29 mouse cellular contexts compared by ENCODE assay signal in genomic region chr17:11768971-11769370, GRCm38 (mm10).
A peak's percentile ranks its signal among the peaks of the same experiment; 100 is the strongest.
DNase-seq lines count a peak whose midpoint lies in the region; ATAC-seq and TF ChIP-seq lines count a peak whose summit lies in the region.
"Had no signal": no experiment of that assay in that cellular context is flagged by ENCODE, and none has a peak within 500 bp of the region (broad histone marks: within the 10 kb centered on the region; RNA-seq: fewer than 3 reads in every experiment).

No protein-coding gene starts in this region.

- H3K4me2 ChIP-seq in hindbrain, embryonic 14.5 days (replicated peaks) = no peak overlapping the region
- H3K4me2 ChIP-seq in hindbrain, postnatal 0 days (ENCODE audit: low read depth, low read length) = no peak overlapping the region
- H3K4me2 ChIP-seq: forebrain, embryonic 15.5 days; heart, embryonic 12.5 days; hindbrain, embryonic 13.5 days; kidney, embryonic 15.5 days; liver, embryonic 13.5 days had no signal

- no peak for ATAC-seq in hindbrain, embryonic 14.5 days (ENCODE audit: low FRiP score)
- ATAC-seq in hindbrain, postnatal 0 days = no peak
- ATAC-seq: forebrain, embryonic 15.5 days; inflammation-experienced regulatory T-cells, adult 6 months; lung, postnatal 0 days; Patski had no signal

- H3K4me1 ChIP-seq in hindbrain, embryonic 14.5 days (replicated peaks; ENCODE audit: control insufficient read depth, insufficient read depth, low read length) = no peaks in the 10 kb centered on the region
- H3K4me1 ChIP-seq in hindbrain, postnatal 0 days (ENCODE audit: insufficient read depth, low read length) = 0 out of 2 replicates have a peak, but pooled peaks cover 2% of the 10 kb centered on the region
- H3K4me1 ChIP-seq in cerebellum, adult 2 months (ENCODE audit: control insufficient read depth, insufficient read depth, low read length) = peaks cover 13% of the 10 kb centered on the region
- H3K4me1 ChIP-seq: heart, embryonic 12.5 days; liver, embryonic 13.5 days had no signal

- TF ChIP-seq CTCF in hindbrain, postnatal 0 days (IDR thresholded peaks at IDR 0.05; ENCODE audit: low read depth) = no peak
- TF ChIP-seq CTCF in brain, embryonic 14.5 days (IDR thresholded peaks at IDR 0.05; ENCODE audit: borderline replicate concordance, extremely low read depth, insufficient read depth, insufficient read length) = no peak
- TF ChIP-seq CTCF in cerebellum, adult 2 months (IDR thresholded peaks at IDR 0.05; ENCODE audit: borderline replicate concordance, insufficient read depth, low read depth, low read length) = no peak

- TF ChIP-seq POLR2A in brain, embryonic 14.5 days (IDR thresholded peaks at IDR 0.05; ENCODE audit: borderline replicate concordance, extremely low read depth, insufficient read depth, insufficient read length, poor library complexity, severe bottlenecking) = no peak
- TF ChIP-seq POLR2A in cerebellum, adult 2 months (IDR thresholded peaks at IDR 0.05; ENCODE audit: borderline replicate concordance, insufficient read depth, low read length) = no peak

- no peak overlapping the region for H3K9ac ChIP-seq in hindbrain, embryonic 14.5 days
- H3K9ac ChIP-seq in hindbrain, postnatal 0 days (replicated peaks; ENCODE audit: low read length) = no peak overlapping the region
- H3K9ac ChIP-seq: forebrain, embryonic 15.5 days; heart, embryonic 12.5 days; hindbrain, embryonic 13.5 days; kidney, embryonic 15.5 days; liver, embryonic 13.5 days had no signal

- no peaks in the 10 kb centered on the region for H3K27me3 ChIP-seq in hindbrain, embryonic 14.5 days (ENCODE audit: control insufficient read depth, insufficient read depth, low read length)
- no peaks in the 10 kb centered on the region for H3K27me3 ChIP-seq in hindbrain, postnatal 0 days (ENCODE audit: insufficient read depth, low read length)
- no peaks in the 10 kb centered on the region for H3K27me3 ChIP-seq in cerebellum, adult 2 months (ENCODE audit: control insufficient read depth, insufficient read depth, low read length)
- H3K27me3 ChIP-seq: forebrain, embryonic 15.5 days; hindbrain, embryonic 13.5 days; kidney, embryonic 15.5 days; liver, embryonic 13.5 days; Patski had no signal

- DNase-seq in hindbrain, embryonic 14.5 days (ENCODE audit: low spot score) = peak; percentile 36
- DNase-seq in hindbrain, postnatal 0 days (ENCODE audit: low spot score) = no peak
- peak; percentile 56 for DNase-seq in brain, embryonic 14.5 days (ENCODE audit: low read depth)
- DNase-seq in cerebellum, adult 2 months = peak; percentile 51 to 69
- peak; percentile 46 to 52 for DNase-seq in cerebellum, postnatal 14 days
- no peak for DNase-seq in embryo, embryonic 11 days
- no peak for DNase-seq in lung, postnatal 36 days
- DNase-seq in layer of hippocampus, adult 11-12 months (ENCODE audit: low spot score) = no peak
- DNase-seq: adrenal gland, postnatal 10 days; gastrocnemius, adult 2 months; heart, adult 2 months; heart, postnatal 4 days; kidney, adult 11 months; kidney, postnatal 25 days; left cerebral cortex, postnatal 4 days; liver, embryonic 13.5 days; lung, adult 18-20 months; right cerebral cortex, postnatal 25 days; thymus, adult 18-20 months; thymus, postnatal 25 days had no signal

- no peak overlapping the region for H3K27ac ChIP-seq in hindbrain, embryonic 14.5 days
- no peak overlapping the region for H3K27ac ChIP-seq in hindbrain, postnatal 0 days
- no peak overlapping the region for H3K27ac ChIP-seq in cerebellum, adult 2 months (ENCODE audit: insufficient read depth, low read length)
- H3K27ac ChIP-seq: forebrain, embryonic 15.5 days; gastrocnemius, adult 2 months; heart, adult 2 months; hindbrain, embryonic 13.5 days; kidney, embryonic 15.5 days; layer of hippocampus, adult 2 months; liver, embryonic 13.5 days; macrophage had no signal

- 77% methylated on average over 1 of the region's 1 CpGs for WGBS in hindbrain, embryonic 14.5 days
- WGBS in hindbrain, postnatal 0 days = 81% methylated on average over 1 of the region's 1 CpGs
- WGBS in cerebellum, adult 2 months = 97% methylated on average over 1 of the region's 1 CpGs

- no peaks in the 10 kb centered on the region for H3K9me3 ChIP-seq in hindbrain, embryonic 14.5 days (ENCODE audit: control insufficient read depth, low read length)
- H3K9me3 ChIP-seq in hindbrain, postnatal 0 days (ENCODE audit: low read length) = no peaks in the 10 kb centered on the region
- H3K9me3 ChIP-seq: forebrain, embryonic 15.5 days; heart, embryonic 12.5 days; hindbrain, embryonic 13.5 days; kidney, embryonic 15.5 days; liver, embryonic 13.5 days had no signal

- H3K36me3 ChIP-seq in hindbrain, embryonic 14.5 days (replicated peaks; ENCODE audit: control insufficient read depth, insufficient read depth) = no peaks in the 10 kb centered on the region
- H3K36me3 ChIP-seq in hindbrain, postnatal 0 days (ENCODE audit: insufficient read depth, low read length) = no peaks in the 10 kb centered on the region
- H3K36me3 ChIP-seq: forebrain, embryonic 15.5 days; heart, embryonic 12.5 days; hindbrain, embryonic 13.5 days; kidney, embryonic 15.5 days; liver, embryonic 13.5 days had no signal

- no peak overlapping the region for H3K4me3 ChIP-seq in hindbrain, embryonic 14.5 days (replicated peaks; ENCODE audit: low read length)
- no peak overlapping the region for H3K4me3 ChIP-seq in hindbrain, postnatal 0 days (ENCODE audit: low read length)
- no peak overlapping the region for H3K4me3 ChIP-seq in cerebellum, adult 2 months (replicated peaks; ENCODE audit: insufficient read depth, low read depth, low read length)
- H3K4me3 ChIP-seq: forebrain, embryonic 15.5 days; gastrocnemius, adult 2 months; heart, adult 2 months; heart, embryonic 12.5 days; hindbrain, embryonic 13.5 days; kidney, embryonic 15.5 days; layer of hippocampus, adult 2 months; liver, embryonic 13.5 days had no signal

Comparison
In these comparisons a context has a peak if more than half of its experiments do, and no peak if none do; other contexts are left out.
1. DNase-seq: peak in hindbrain, embryonic 14.5 days (single experiment), brain, embryonic 14.5 days (single experiment), cerebellum, adult 2 months (2 of 2) and cerebellum, postnatal 14 days (2 of 2); none in hindbrain, postnatal 0 days (single experiment), embryo, embryonic 11 days (single experiment), lung, postnatal 36 days (single experiment) and layer of hippocampus, adult 11-12 months (single experiment).